Mouse (Mus musculus) testis, adult 2 months (tissue): ENCODE results near the gene Hdgfl3.

Experiments
- CTCF ChIP-seq: fragments of 200-500 bp; IDR thresholded peaks from 2 replicates; pipeline ENCODE4 v1.5.1; 2012; ENCODE audit warnings: low read depth, mild to moderate bottlenecking, inconsistent platforms, low read length, moderate library complexity; ENCODE audit not compliant: control insufficient read depth, insufficient read depth, insufficient replicate concordance
- POLR2A ChIP-seq: fragments of 200-500 bp; IDR thresholded peaks from 2 replicates; pipeline ENCODE4 v1.6.1; 2012; ENCODE audit warnings: low read depth, mild to moderate bottlenecking, inconsistent platforms, low read length, moderate library complexity; ENCODE audit not compliant: control insufficient read depth

GRCm38 (mm10) chr7:81872493-81873013 lies 61.7 kb downstream of the Hdgfl3 start:
- no peak for TF ChIP-seq CTCF
- no peak for TF ChIP-seq POLR2A
